Mouse (Mus musculus) myocyte (in vitro differentiated cells): Measurements from ENCODE around the gene Zfp275. TPM values are rescaled to one million over a fixed set of nuclear protein-coding genes. Genes with fewer than 3 reads are reported as not detected.

Source experiments
- H3K27me3 ChIP-seq: one replicate; pipeline ENCODE4 v1.6.1; 2011; ENCODE audit not compliant: control insufficient read depth, insufficient read depth, insufficient read length
- H3K36me3 ChIP-seq: one replicate; pipeline ENCODE4 v1.6.1; 2011; ENCODE audit not compliant: control insufficient read depth, insufficient read depth
- H3K4me2 ChIP-seq: one replicate; pipeline ENCODE4 v1.6.1; 2011; ENCODE audit warnings: low read depth, control low read depth
- H3K4me3 ChIP-seq: one replicate; pipeline ENCODE4 v1.5.1; 2011; ENCODE audit warnings: mild to moderate bottlenecking, control low read depth, moderate library complexity
- H3K79me2 ChIP-seq: one replicate; pipeline ENCODE4 v1.6.1; 2011; ENCODE audit not compliant: control insufficient read depth, insufficient read depth
- H3ac ChIP-seq: one replicate; pipeline ENCODE4 v1.6.1; 2011; ENCODE audit not compliant: control insufficient read depth, insufficient read length
- CEBPB ChIP-seq: IDR thresholded peaks from 2 replicates; pipeline ENCODE4 v1.6.1; 2011; ENCODE audit warnings: mild to moderate bottlenecking, moderate library complexity; ENCODE audit not compliant: poor library complexity, insufficient read depth, severe bottlenecking
- E2F4 ChIP-seq: IDR thresholded peaks from one replicate; pipeline ENCODE4 v1.6.1; 2011; ENCODE audit warnings: mild to moderate bottlenecking, control low read depth, moderate library complexity; ENCODE audit not compliant: insufficient read depth
- MAX ChIP-seq: IDR thresholded peaks from one replicate; pipeline ENCODE4 v1.6.1; 2011; ENCODE audit warnings: low read depth, mild to moderate bottlenecking, control low read depth
- MYOD1 ChIP-seq, 3 experiments: IDR thresholded peaks; one replicate each; pipeline ENCODE4 v1.6.1; 2011; ENCODE audit warnings: control low read depth in 2 of 3, low read depth in 2 of 3, mild to moderate bottlenecking in 2 of 3, moderate library complexity in 1 of 3; ENCODE audit not compliant: insufficient read length in 2 of 3, control insufficient read depth in 1 of 3
- MYOG ChIP-seq, 3 experiments: IDR thresholded peaks; one replicate each; pipeline ENCODE4 v1.6.1; 2011; ENCODE audit warnings: control low read depth in 2 of 3, low read depth in 2 of 3, mild to moderate bottlenecking in 2 of 3; ENCODE audit not compliant: insufficient read length in 2 of 3, control insufficient read depth in 1 of 3, insufficient read depth in 1 of 3
- POLR2A ChIP-seq: IDR thresholded peaks from one replicate; pipeline ENCODE4 v1.6.1; 2011; ENCODE audit warnings: low read depth, mild to moderate bottlenecking, control low read depth, moderate library complexity; ENCODE audit not compliant: insufficient read length
- POLR2AphosphoS2 ChIP-seq: IDR thresholded peaks from one replicate; pipeline ENCODE4 v1.6.1; 2011; ENCODE audit warnings: low read depth, control low read depth; ENCODE audit not compliant: insufficient read length
- REST ChIP-seq: IDR thresholded peaks from one replicate; pipeline ENCODE4 v1.6.1; 2011; ENCODE audit warnings: mild to moderate bottlenecking, control low read depth, moderate library complexity; ENCODE audit not compliant: insufficient read depth, insufficient read length
- SRF ChIP-seq: IDR thresholded peaks from one replicate; pipeline ENCODE4 v1.6.1; 2011; ENCODE audit warnings: low read depth; ENCODE audit not compliant: control insufficient read depth, insufficient read length
- TCF12 ChIP-seq: IDR thresholded peaks from one replicate; pipeline ENCODE4 v1.6.1; 2011; ENCODE audit warnings: mild to moderate bottlenecking, control low read depth; ENCODE audit not compliant: poor library complexity, insufficient read depth, severe bottlenecking
- TCF3 ChIP-seq: IDR thresholded peaks from one replicate; pipeline ENCODE4 v1.6.1; 2011; ENCODE audit warnings: low read depth, control low read depth; ENCODE audit not compliant: insufficient read length
- USF1 ChIP-seq: IDR thresholded peaks from one replicate; pipeline ENCODE4 v1.6.1; 2011; ENCODE audit warnings: low read depth, mild to moderate bottlenecking, control low read depth, moderate library complexity
- polyA plus RNA-seq: library from polyadenylated mRNA; unstranded; fragments of >200 nt; fragmentation: generic; extraction: Trizol; gene quantifications from one replicate; pipeline ENCODE4 v1.2.1, GENCODE M21; 2012; ENCODE audit warnings: missing spikeins

Gene Zfp275
- polyA plus RNA-seq, 1 experiment = 8.9 TPM

DNA sequence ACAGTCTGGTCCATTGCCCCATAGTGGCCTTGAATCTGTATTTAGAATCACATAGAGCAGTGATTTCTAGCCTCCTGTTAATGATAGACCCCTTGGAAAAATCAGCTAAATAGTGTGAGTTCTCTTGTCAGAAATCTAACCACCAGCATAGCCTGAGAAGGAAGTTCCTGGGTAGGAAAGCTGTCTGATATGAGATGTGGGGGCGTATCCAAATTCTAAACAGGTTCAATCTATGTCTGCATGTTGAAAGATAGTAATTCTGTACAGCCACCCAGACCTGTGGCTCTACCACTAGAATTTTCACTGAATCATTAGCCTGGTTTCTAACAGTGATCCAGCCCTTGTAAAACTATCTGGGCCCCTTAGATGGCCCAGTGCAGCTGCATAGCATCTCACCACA is 1.4 kb downstream of the Zfp275 start:
- Histone ChIP-seq H3K4me3 (peak overlapping the region; percentile 49), H3K36me3 (peaks cover 5% of the 10 kb centered on the region), H3K4me2 (peak overlapping the region; percentile 69), H3K27me3 (no peaks in the 10 kb centered on the region), H3K79me2 (peaks cover 25% of the 10 kb centered on the region), H3ac (no peak overlapping the region)
- no peak for TF ChIP-seq E2F4

DNA sequence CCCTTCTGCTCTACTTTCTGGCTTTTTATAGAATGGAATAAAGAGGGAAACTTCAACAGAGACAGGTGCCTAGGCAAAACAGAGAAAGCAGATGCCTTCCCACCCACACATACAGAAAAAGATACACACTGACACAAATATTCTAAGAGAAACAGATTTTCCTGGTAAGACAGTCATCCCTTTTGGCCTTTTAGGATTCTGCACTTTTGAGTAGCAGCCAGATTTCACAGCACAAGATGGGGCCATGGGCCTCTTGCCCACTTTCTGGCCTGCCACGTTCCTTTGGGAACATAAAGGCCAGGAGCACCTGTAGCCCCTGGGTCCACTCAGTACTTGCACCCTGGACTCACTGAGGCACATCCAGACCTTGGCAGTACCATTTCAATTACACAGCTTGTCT is 1.9 kb downstream of the Zfp275 start:
- Histone ChIP-seq H3K4me2 (peak overlapping the region; percentile 69), H3K36me3 (peaks cover 5% of the 10 kb centered on the region), H3K27me3 (no peaks in the 10 kb centered on the region), H3K79me2 (peaks cover 25% of the 10 kb centered on the region), H3K4me3 (no peak overlapping the region), H3ac (no peak overlapping the region)
- TF ChIP-seq USF1 (no peak), TCF12 (no peak), CEBPB (no peak), TCF3 (no peak), REST (no peak), MYOD1 (IDR thresholded peaks at IDR 0.05; ENCODE audit: control insufficient read depth in 1 of 3, insufficient read length in 2 of 3, low read depth in 2 of 3) (no peak), MAX (no peak), MYOG (IDR thresholded peaks at IDR 0.05; ENCODE audit: control insufficient read depth in 1 of 3, insufficient read depth in 1 of 3, insufficient read length in 2 of 3, low read depth in 2 of 3) (no peak), E2F4 (no peak), POLR2AphosphoS2 (no peak), SRF (no peak), POLR2A (no peak)

DNA sequence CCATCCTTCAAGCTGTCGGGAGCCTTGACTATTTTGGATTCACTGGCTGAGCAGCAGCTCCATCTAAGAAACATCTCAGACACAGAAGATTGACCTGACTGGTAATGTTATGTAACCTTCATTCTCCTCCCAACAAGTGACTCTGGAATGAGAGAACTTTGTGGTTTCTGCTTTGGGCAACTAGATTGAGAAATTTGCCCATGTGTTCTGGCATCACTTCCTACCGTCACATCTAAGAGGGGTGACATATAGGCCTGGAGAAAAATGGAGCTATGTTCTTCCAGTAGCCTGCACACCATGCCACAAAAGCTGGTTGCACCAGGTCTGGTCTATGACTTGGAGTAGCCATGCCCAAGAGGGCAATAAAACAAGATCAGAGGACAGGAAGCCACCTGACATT is 13.7 kb downstream of the Zfp275 start:
- no peaks in the 10 kb centered on the region for H3K27me3 ChIP-seq
- H3K79me2 ChIP-seq = no peaks in the 10 kb centered on the region
- H3ac ChIP-seq = no peak overlapping the region
- H3K4me3 ChIP-seq = no peak overlapping the region
- no peak overlapping the region for H3K4me2 ChIP-seq
- peaks cover 14% of the 10 kb centered on the region for H3K36me3 ChIP-seq
- TF ChIP-seq POLR2A (no peak), REST (no peak), POLR2AphosphoS2 (no peak), USF1 (no peak), CEBPB (no peak), TCF12 (no peak), E2F4 (no peak), MYOD1 (IDR thresholded peaks at IDR 0.05; ENCODE audit: control insufficient read depth in 1 of 3, insufficient read length in 2 of 3, low read depth in 2 of 3) (no peak), MAX (no peak), SRF (no peak), MYOG (IDR thresholded peaks at IDR 0.05; ENCODE audit: control insufficient read depth in 1 of 3, insufficient read depth in 1 of 3, insufficient read length in 2 of 3, low read depth in 2 of 3) (no peak), TCF3 (no peak)

DNA sequence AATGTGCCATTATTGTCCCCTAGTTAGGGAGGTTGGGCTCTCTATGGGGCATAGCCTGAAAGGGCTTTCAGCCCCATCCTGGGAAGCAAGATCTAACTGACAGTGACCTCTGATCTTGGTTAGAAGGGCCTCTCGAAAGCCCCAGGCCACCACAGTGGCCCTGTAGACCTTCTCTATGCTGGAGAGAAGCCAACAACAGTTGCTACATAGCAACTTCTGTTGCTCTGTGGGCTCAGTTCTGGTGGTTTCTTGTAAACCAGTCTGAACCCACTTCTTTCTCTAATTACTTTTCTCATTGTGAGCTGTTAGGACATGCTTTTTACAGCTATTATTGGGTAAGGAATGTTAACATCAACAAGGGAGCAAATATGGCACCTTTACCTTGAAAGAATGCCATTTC is 14.3 kb downstream of the Zfp275 start:
- no peak overlapping the region for H3ac ChIP-seq
- no peaks in the 10 kb centered on the region for H3K27me3 ChIP-seq
- H3K4me3 ChIP-seq = no peak overlapping the region
- peaks cover 11% of the 10 kb centered on the region for H3K36me3 ChIP-seq
- no peaks in the 10 kb centered on the region for H3K79me2 ChIP-seq
- H3K4me2 ChIP-seq = no peak overlapping the region
- TF ChIP-seq E2F4 (no peak), MYOG (IDR thresholded peaks at IDR 0.05; ENCODE audit: control insufficient read depth in 1 of 3, insufficient read depth in 1 of 3, insufficient read length in 2 of 3, low read depth in 2 of 3) (no peak), POLR2A (no peak), MYOD1 (IDR thresholded peaks at IDR 0.05; ENCODE audit: control insufficient read depth in 1 of 3, insufficient read length in 2 of 3, low read depth in 2 of 3) (no peak), POLR2AphosphoS2 (no peak), USF1 (no peak)

DNA sequence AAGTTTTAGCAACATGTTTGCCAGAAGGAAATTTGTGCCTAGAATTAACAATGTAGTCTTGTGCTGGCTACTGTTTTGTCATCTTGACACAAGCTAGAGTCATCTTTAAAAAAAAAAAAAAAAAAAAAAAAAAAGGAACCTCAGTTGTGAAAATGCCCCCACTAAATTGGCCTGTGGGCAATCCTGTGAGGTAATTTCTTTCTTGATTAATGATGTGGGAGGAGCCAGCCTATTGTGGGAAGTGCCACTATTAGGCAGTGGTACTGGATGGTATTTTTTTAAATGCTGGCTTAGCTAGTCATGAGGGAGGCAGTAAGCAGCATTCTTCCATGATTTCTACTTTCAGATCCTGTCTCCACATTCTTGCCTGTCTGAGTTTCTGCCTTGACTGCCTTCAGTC is 20.9 kb downstream of the Zfp275 start:
- Histone ChIP-seq H3ac (no peak overlapping the region), H3K79me2 (no peaks in the 10 kb centered on the region), H3K4me3 (no peak overlapping the region), H3K36me3 (no peaks in the 10 kb centered on the region), H3K4me2 (no peak overlapping the region), H3K27me3 (no peaks in the 10 kb centered on the region)
- no peak for TF ChIP-seq TCF12
- no peak for TF ChIP-seq MAX
- TF ChIP-seq TCF3 = no peak
- no peak for TF ChIP-seq E2F4
- TF ChIP-seq SRF = no peak
- no peak for TF ChIP-seq MYOD1 (IDR thresholded peaks at IDR 0.05; ENCODE audit: control insufficient read depth in 1 of 3, insufficient read length in 2 of 3, low read depth in 2 of 3)
- no peak for TF ChIP-seq POLR2AphosphoS2
- TF ChIP-seq REST = no peak
- TF ChIP-seq CEBPB = no peak
- no peak for TF ChIP-seq USF1
